Mouse (Mus musculus): ENCODE results near the gene Klf7. TPM values are rescaled to one million over a fixed set of nuclear protein-coding genes. Genes with fewer than 3 reads are reported as not detected.

Gene Klf7
- polyA plus RNA-seq, 2 experiments, result 1.4 to 3.6 TPM

DNA sequence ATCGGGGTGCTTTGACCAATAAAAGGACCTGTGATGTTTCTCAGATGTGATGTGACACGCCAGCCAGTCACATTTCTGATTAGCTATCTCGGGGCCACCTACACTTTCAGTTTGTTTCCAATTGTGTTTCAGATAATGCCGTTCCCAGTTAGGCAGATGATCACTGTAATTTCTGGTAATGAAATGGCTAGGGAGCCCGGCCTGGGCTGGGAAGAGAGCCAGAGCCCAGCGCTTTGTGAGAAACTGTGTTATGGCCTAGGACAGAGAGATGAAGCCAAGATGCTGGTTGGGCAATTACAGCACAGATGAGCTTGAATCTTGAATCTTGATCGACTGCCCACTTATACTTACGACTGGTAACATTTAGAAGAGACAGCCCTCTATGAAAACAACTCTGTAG lies 122.6 kb downstream of the Klf7 start:
- no peaks in the 10 kb centered on the region for H3K36me3 ChIP-seq (replicated peaks; ENCODE audit: control insufficient read depth, insufficient read depth, low read depth)
- no peaks in the 10 kb centered on the region for H3K9me3 ChIP-seq (ENCODE audit: control insufficient read depth, low read length)
- WGBS (ENCODE audit: insufficient replicate concordance), result 64% methylated on average over 8 of the region's 8 CpGs
- no peak for DNase-seq (ENCODE audit: low read depth in 3 of 3, low spot score in 3 of 3)
- no peak overlapping the region for H3K4me3 ChIP-seq (ENCODE audit: insufficient read depth in 1 of 2, low read depth in 2 of 2, low read length in 2 of 2)
- ATAC-seq (ENCODE audit: insufficient read depth), result no peak
- no peak overlapping the region for H3K27ac ChIP-seq
- TF ChIP-seq EP300 (IDR thresholded peaks at IDR 0.05; ENCODE audit: low read depth) (no peak), CTCF (IDR thresholded peaks at IDR 0.05; ENCODE audit: low read depth) (no peak)
- H3K4me2 ChIP-seq (ENCODE audit: low read depth), result no peak overlapping the region
- H3K27me3 ChIP-seq (ENCODE audit: control insufficient read depth, insufficient read depth, low read length), result no peaks in the 10 kb centered on the region
- peaks cover 0 to 2% of the 10 kb centered on the region in 2 experiments; a peak in 1 of 4 replicates for H3K4me1 ChIP-seq (replicated peaks; ENCODE audit: control insufficient read depth in 2 of 2, insufficient read depth in 2 of 2, low read length in 1 of 2)
- no peak overlapping the region for H3K9ac ChIP-seq (replicated peaks)

DNA sequence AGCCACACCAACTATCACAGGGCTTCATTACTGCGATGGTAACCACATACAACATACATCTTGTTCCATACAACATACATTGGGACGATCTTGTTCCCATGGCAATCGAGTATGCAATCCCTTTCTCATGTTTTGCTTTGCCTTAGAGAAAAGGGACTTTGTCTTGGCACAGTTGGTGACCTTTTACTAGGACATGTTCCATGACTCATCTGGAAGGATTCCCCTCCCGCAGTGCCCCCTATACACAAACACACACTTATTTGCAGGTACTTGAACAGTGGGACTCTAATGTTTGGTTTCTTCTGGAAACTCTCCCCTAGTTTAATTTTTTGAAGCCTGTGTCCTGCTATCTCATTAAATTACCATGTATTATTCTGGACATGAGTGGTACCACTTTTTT lies 123.2 kb downstream of the Klf7 start:
- 64% methylated on average over 4 of the region's 4 CpGs for WGBS (ENCODE audit: insufficient replicate concordance)
- Histone ChIP-seq H3K9me3 (ENCODE audit: control insufficient read depth, low read length) (no peaks in the 10 kb centered on the region), H3K4me3 (ENCODE audit: insufficient read depth in 1 of 2, low read depth in 2 of 2, low read length in 2 of 2) (no peak overlapping the region), H3K4me1 (replicated peaks; ENCODE audit: control insufficient read depth in 2 of 2, insufficient read depth in 2 of 2, low read length in 1 of 2) (peaks cover 0 to 2% of the 10 kb centered on the region in 2 experiments; a peak in 1 of 4 replicates), H3K36me3 (replicated peaks; ENCODE audit: control insufficient read depth, insufficient read depth, low read depth) (no peaks in the 10 kb centered on the region), H3K9ac (replicated peaks) (no peak overlapping the region), H3K27me3 (ENCODE audit: control insufficient read depth, insufficient read depth, low read length) (no peaks in the 10 kb centered on the region), H3K4me2 (ENCODE audit: low read depth) (no peak overlapping the region), H3K27ac (no peak overlapping the region)
- ATAC-seq (ENCODE audit: insufficient read depth) (no peak), DNase-seq (ENCODE audit: low read depth in 3 of 3, low spot score in 3 of 3) (no peak)
- TF ChIP-seq EP300 (IDR thresholded peaks at IDR 0.05; ENCODE audit: low read depth) (no peak), CTCF (IDR thresholded peaks at IDR 0.05; ENCODE audit: low read depth) (no peak)

DNA sequence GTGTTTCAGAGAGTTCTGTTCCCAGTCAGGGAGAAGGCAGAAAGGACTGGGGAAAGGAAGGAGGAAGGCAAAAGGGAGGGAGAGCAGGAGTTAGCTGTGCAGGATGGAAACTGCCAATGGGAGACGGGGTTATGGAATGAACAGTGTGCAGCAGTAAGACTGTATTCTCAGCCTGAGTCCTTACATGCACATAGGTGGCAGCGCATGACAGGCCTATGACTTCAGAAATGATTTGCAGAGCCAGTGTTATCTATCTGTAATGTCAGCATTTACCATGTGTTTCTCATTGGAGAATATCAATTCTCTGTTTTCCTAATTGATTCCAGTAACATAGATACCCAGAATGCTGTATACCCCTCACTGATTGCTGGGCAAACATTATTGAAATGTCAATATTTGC lies 123.9 kb downstream of the Klf7 start:
- no peak for DNase-seq (ENCODE audit: low read depth in 3 of 3, low spot score in 3 of 3)
- no peak for ATAC-seq (ENCODE audit: insufficient read depth)
- Histone ChIP-seq H3K9ac (replicated peaks) (no peak overlapping the region), H3K27ac (no peak overlapping the region), H3K4me2 (ENCODE audit: low read depth) (no peak overlapping the region), H3K36me3 (replicated peaks; ENCODE audit: control insufficient read depth, insufficient read depth, low read depth) (no peaks in the 10 kb centered on the region), H3K27me3 (ENCODE audit: control insufficient read depth, insufficient read depth, low read length) (no peaks in the 10 kb centered on the region), H3K4me3 (ENCODE audit: insufficient read depth in 1 of 2, low read depth in 2 of 2, low read length in 2 of 2) (no peak overlapping the region), H3K9me3 (ENCODE audit: control insufficient read depth, low read length) (no peaks in the 10 kb centered on the region), H3K4me1 (replicated peaks; ENCODE audit: control insufficient read depth in 2 of 2, insufficient read depth in 2 of 2, low read length in 1 of 2) (peaks cover 0 to 2% of the 10 kb centered on the region in 2 experiments; a peak in 1 of 4 replicates)
- peak; percentile 10; the same call in 1 of the 2 replicates for TF ChIP-seq CTCF (IDR thresholded peaks at IDR 0.05; ENCODE audit: low read depth)
- no peak for TF ChIP-seq EP300 (IDR thresholded peaks at IDR 0.05; ENCODE audit: low read depth)
- WGBS (ENCODE audit: insufficient replicate concordance), result 69% methylated on average over 2 of the region's 2 CpGs

DNA sequence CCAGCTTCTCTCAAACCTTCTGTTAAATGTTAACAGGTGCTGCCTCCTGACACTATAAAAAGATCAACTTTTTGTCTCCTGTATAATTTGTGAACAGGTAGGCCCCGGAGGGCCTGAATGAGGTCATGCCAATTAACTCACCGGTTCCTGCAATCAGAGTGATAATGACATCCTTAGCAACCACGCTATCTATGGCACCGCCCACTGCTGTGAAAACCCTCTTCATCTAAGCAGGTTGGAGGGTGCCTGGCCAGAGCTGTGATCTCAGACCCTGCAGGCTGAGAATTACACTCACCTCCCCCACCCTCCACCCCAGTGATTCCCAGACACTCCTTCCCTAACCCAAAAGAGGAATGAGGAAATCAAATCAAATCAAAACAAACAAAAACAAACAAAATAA lies 126.3 kb downstream of the Klf7 start:
- Histone ChIP-seq H3K36me3 (replicated peaks; ENCODE audit: control insufficient read depth, insufficient read depth, low read depth) (no peaks in the 10 kb centered on the region), H3K4me2 (ENCODE audit: low read depth) (no peak overlapping the region), H3K9ac (replicated peaks) (no peak overlapping the region), H3K9me3 (ENCODE audit: control insufficient read depth, low read length) (no peaks in the 10 kb centered on the region), H3K27ac (no peak overlapping the region), H3K4me1 (replicated peaks; ENCODE audit: control insufficient read depth in 2 of 2, insufficient read depth in 2 of 2, low read length in 1 of 2) (peaks cover 0 to 2% of the 10 kb centered on the region in 2 experiments; a peak in 1 of 4 replicates), H3K4me3 (ENCODE audit: insufficient read depth in 1 of 2, low read depth in 2 of 2, low read length in 2 of 2) (no peak overlapping the region), H3K27me3 (ENCODE audit: control insufficient read depth, insufficient read depth, low read length) (no peaks in the 10 kb centered on the region)
- WGBS (ENCODE audit: insufficient replicate concordance), result 29% methylated on average over 4 of the region's 4 CpGs
- ATAC-seq (ENCODE audit: insufficient read depth) (no peak), DNase-seq (ENCODE audit: low read depth in 3 of 3, low spot score in 3 of 3) (no peak)
- TF ChIP-seq CTCF (IDR thresholded peaks at IDR 0.05; ENCODE audit: low read depth) (no peak), EP300 (IDR thresholded peaks at IDR 0.05; ENCODE audit: low read depth) (no peak)

DNA sequence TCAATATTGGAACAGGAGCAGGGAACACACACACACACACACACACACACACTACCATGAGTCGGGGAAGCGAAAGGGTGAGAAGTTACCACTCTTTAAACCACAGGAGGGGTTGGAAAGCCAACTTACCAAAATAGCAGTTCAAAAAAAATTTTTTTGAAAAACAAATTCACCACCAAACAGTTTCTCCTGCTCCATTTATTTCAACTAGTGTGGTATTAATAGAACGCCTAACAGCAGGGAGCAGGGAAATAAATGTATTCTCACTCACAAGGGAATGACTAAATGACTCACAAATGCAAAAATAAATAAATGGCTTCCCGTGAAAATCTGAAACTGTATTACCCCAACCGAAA lies 127.0 kb downstream of the Klf7 start:
- WGBS (ENCODE audit: insufficient replicate concordance), result 46% methylated on average over 5 of the region's 5 CpGs
- TF ChIP-seq CTCF (IDR thresholded peaks at IDR 0.05; ENCODE audit: low read depth), result no peak
- no peaks in the 10 kb centered on the region for H3K9me3 ChIP-seq (ENCODE audit: control insufficient read depth, low read length)
- peaks cover 0 to 2% of the 10 kb centered on the region in 2 experiments; a peak in 1 of 4 replicates for H3K4me1 ChIP-seq (replicated peaks; ENCODE audit: control insufficient read depth in 2 of 2, insufficient read depth in 2 of 2, low read length in 1 of 2)
- DNase-seq (ENCODE audit: low read depth in 3 of 3, low spot score in 3 of 3) (no peak), ATAC-seq (ENCODE audit: insufficient read depth) (no peak)
- no peaks in the 10 kb centered on the region for H3K27me3 ChIP-seq (ENCODE audit: control insufficient read depth, insufficient read depth, low read length)
- H3K9ac ChIP-seq (replicated peaks), result no peak overlapping the region
- H3K4me3 ChIP-seq (ENCODE audit: insufficient read depth in 1 of 2, low read depth in 2 of 2, low read length in 2 of 2), result no peak overlapping the region
- no peak overlapping the region for H3K4me2 ChIP-seq (ENCODE audit: low read depth)
- no peaks in the 10 kb centered on the region for H3K36me3 ChIP-seq (replicated peaks; ENCODE audit: control insufficient read depth, insufficient read depth, low read depth)
- no peak overlapping the region for H3K27ac ChIP-seq

All from liver, embryonic 14.5 days (tissue).